Mouse (Mus musculus) NIH3T3 (cell line): ENCODE data around the gene Rpl6.

Experiments
- DNase-seq: peaks from one replicate; pipeline ENCODE4 v3.0.0-alpha.2; 2012; ENCODE audit warnings: low read depth

The Rpl6 gene

GRCm38 (mm10) chr5:121204132-121205089 is at the start of gene Rpl6:
TSS of gene Rpl6 (plus strand) at chr5:121204481.
- peak; percentile 87 for DNase-seq

- no peak for DNase-seq
These were observed 48.2 kb upstream of the Rpl6 start for GRCm38 (mm10) chr5:121156121-121156520.

GRCm38 (mm10) chr5:121157017-121157416 is 47.3 kb upstream of the Rpl6 start:
- DNase-seq = peak; percentile 57

GRCm38 (mm10) chr5:121157489-121157888 is 46.8 kb upstream of the Rpl6 start:
- no peak for DNase-seq

- no peak for DNase-seq
These were observed 45.3 kb upstream of the Rpl6 start for GRCm38 (mm10) chr5:121158966-121159365.

- no peak for DNase-seq
These were observed 42.0 kb upstream of the Rpl6 start for GRCm38 (mm10) chr5:121162285-121162684.

- DNase-seq = no peak
These were observed 41.4 kb upstream of the Rpl6 start for GRCm38 (mm10) chr5:121162923-121163322.

- no peak for DNase-seq
These were observed 37.4 kb upstream of the Rpl6 start for GRCm38 (mm10) chr5:121166884-121167283.

- no peak for DNase-seq
These were observed 34.7 kb upstream of the Rpl6 start for GRCm38 (mm10) chr5:121169588-121169987.

GRCm38 (mm10) chr5:121172835-121173234 is 31.4 kb upstream of the Rpl6 start:
- DNase-seq = peak; percentile 18

- no peak for DNase-seq
These were observed 25.0 kb upstream of the Rpl6 start for GRCm38 (mm10) chr5:121179077-121179857.

- no peak for DNase-seq
These were observed 21.0 kb upstream of the Rpl6 start for GRCm38 (mm10) chr5:121183269-121183668.

GRCm38 (mm10) chr5:121184375-121184774 is 19.9 kb upstream of the Rpl6 start:
- DNase-seq = no peak

- DNase-seq = no peak
These were observed 19.2 kb upstream of the Rpl6 start for GRCm38 (mm10) chr5:121184945-121185551.

GRCm38 (mm10) chr5:121187580-121188001 is 16.7 kb upstream of the Rpl6 start:
- DNase-seq = no peak

- no peak for DNase-seq
These were observed 16.0 kb upstream of the Rpl6 start for GRCm38 (mm10) chr5:121188265-121188664.

GRCm38 (mm10) chr5:121189182-121189581 is 15.1 kb upstream of the Rpl6 start:
- no peak for DNase-seq

GRCm38 (mm10) chr5:121190210-121190835 is 14.0 kb upstream of the Rpl6 start:
- DNase-seq = no peak

GRCm38 (mm10) chr5:121190836-121191583 is 13.3 kb upstream of the Rpl6 start, which contains the start of gene Ptpn11:
TSS of gene Ptpn11 (minus strand) at chr5:121191397.
- peak; percentile 94 for DNase-seq

GRCm38 (mm10) chr5:121191584-121191906 is 12.7 kb upstream of the Rpl6 start:
- DNase-seq = no peak

- DNase-seq = no peak
These were observed 10.1 kb upstream of the Rpl6 start for GRCm38 (mm10) chr5:121194173-121194572.
